Mouse (Mus musculus): Measurements from ENCODE around the gene Ankrd49. TPM values are rescaled to one million over a fixed set of nuclear protein-coding genes. Genes with fewer than 3 reads are reported as not detected.
A peak's percentile ranks its signal among the peaks of the same experiment; 100 is the strongest.

The Ankrd49 gene
- polyA plus RNA-seq, 1 experiment from 2014 or later, result 52.8 TPM

DNA sequence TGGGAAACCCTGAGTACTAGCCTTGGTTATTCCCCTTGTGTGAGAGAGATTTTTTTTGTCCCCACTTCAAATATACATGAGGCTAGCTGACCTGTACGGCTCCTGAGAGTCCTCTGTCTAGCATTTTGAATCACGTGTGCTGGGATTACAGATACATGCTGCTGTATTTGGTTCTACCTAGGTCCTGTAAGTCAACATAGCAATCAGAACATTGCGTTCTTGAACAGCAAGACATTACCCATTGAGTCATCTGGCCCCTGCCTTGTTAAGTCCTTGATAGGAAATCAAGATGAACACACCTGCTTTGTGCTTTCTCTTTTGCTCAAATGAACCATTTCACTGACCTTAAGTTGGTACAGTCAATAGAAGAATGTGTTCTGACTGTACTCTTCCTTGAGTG, 30.2 kb downstream of the Ankrd49 start:
- ATAC-seq (ENCODE audit: insufficient read depth, low FRiP score, low TSS enrichment), result no peak

DNA sequence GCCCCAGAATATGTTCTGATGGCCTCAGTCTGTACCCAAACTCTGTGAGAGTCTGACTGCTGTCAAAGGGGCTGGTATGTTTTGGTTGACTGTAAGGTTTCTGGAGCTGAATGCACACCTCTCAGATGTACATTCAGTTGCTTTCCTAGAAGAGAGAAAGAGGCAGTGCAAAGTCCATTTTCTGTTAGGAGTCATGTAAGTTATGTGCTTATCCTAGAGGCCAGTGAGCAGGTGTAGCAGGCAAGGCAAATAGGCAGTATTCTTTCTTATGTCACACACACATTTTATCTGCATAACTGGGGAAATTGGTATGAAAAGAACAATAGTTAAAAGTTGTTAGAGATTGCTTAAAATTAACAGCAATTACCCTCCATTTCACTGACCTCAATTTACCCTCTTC, 30.7 kb downstream of the Ankrd49 start:
- H3K9ac ChIP-seq (ENCODE audit: low read length), result no peak overlapping the region
- no peaks in the 10 kb centered on the region for H3K4me1 ChIP-seq (ENCODE audit: control insufficient read depth, insufficient read depth, low read length)
- no peaks in the 10 kb centered on the region for H3K9me3 ChIP-seq (ENCODE audit: control insufficient read depth, low read length)
- H3K36me3 ChIP-seq (ENCODE audit: control insufficient read depth, insufficient read depth, low read length), result no peaks in the 10 kb centered on the region
- peaks cover 9% of the 10 kb centered on the region for H3K27me3 ChIP-seq (ENCODE audit: control insufficient read depth, insufficient read depth, low read length)
- H3K4me2 ChIP-seq (ENCODE audit: low read depth), result no peak overlapping the region
- H3K27ac ChIP-seq (ENCODE audit: low read depth, low read length), result no peak overlapping the region
- no peak overlapping the region for H3K4me3 ChIP-seq (ENCODE audit: low read depth, low read length)
- DNase-seq (ENCODE audit: low spot score) (no peak), ATAC-seq (ENCODE audit: insufficient read depth, low FRiP score, low TSS enrichment) (no peak)

More for the DNA sequence above, 30.2 kb downstream of the Ankrd49 start:
- Histone ChIP-seq H3K27me3 (ENCODE audit: control insufficient read depth, insufficient read depth, low read length) (peaks cover 9% of the 10 kb centered on the region), H3K9ac (ENCODE audit: low read length) (no peak overlapping the region), H3K36me3 (ENCODE audit: control insufficient read depth, insufficient read depth, low read length) (no peaks in the 10 kb centered on the region), H3K4me2 (ENCODE audit: low read depth) (no peak overlapping the region), H3K27ac (ENCODE audit: low read depth, low read length) (no peak overlapping the region), H3K4me3 (ENCODE audit: low read depth, low read length) (no peak overlapping the region), H3K9me3 (ENCODE audit: control insufficient read depth, low read length) (no peaks in the 10 kb centered on the region), H3K4me1 (ENCODE audit: control insufficient read depth, insufficient read depth, low read length) (no peaks in the 10 kb centered on the region)
- 88% methylated on average over 3 of the region's 3 CpGs for WGBS
- no peak for DNase-seq (ENCODE audit: low spot score)

DNA sequence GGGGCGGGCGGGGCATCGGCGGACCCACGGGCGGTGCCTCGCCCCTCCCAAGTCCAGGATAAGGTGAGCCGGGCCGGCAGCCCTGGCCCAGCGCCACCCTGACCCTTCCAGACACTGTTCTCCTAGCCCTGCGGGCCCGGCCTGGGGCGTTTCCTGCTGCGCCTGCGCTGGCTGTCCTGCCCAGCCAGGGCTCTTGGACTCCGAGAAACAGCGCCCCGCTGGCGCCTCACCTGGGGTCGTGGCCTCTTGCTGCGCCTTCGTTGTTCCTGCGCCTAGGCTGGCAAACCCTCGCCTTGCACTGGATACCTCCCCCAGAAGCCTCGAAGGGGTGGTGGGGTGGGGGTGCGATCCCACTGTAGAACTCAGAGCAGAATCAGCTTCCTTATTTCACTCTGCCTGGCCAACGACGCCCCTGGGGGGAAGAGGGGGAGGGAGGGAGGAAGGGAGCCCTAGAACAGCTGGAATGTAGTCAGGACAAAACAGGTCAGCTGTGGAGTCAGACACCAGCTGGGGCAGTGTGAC, 32.6 kb downstream of the Ankrd49 start, which contains the start of gene Fut4:
Gene Fut4 (minus strand): TSS at position 393 of the 522 bp plus-strand sequence.
- ATAC-seq (ENCODE audit: insufficient read depth, low FRiP score, low TSS enrichment), result peak; percentile 64
- DNase-seq (ENCODE audit: low spot score), result no peak
- Histone ChIP-seq H3K4me2 (ENCODE audit: low read depth) (peak within 1 kb of the TSS; percentile 87), H3K27ac (ENCODE audit: low read depth, low read length) (0 out of 2 replicates have a peak within 1 kb of the TSS, but pooled peaks have one; percentile 3), H3K4me1 (ENCODE audit: control insufficient read depth, insufficient read depth, low read length) (no peaks in the 10 kb centered on the region), H3K27me3 (ENCODE audit: control insufficient read depth, insufficient read depth, low read length) (peaks cover 9% of the 10 kb centered on the region), H3K9ac (ENCODE audit: low read length) (peak within 1 kb of the TSS; percentile 53), H3K4me3 (ENCODE audit: low read depth, low read length) (peak within 1 kb of the TSS; percentile 45), H3K36me3 (ENCODE audit: control insufficient read depth, insufficient read depth, low read length) (no peaks in the 10 kb centered on the region), H3K9me3 (ENCODE audit: control insufficient read depth, low read length) (no peaks in the 10 kb centered on the region)
- WGBS, result 0% methylated on average over 28 of the region's 28 CpGs

DNA sequence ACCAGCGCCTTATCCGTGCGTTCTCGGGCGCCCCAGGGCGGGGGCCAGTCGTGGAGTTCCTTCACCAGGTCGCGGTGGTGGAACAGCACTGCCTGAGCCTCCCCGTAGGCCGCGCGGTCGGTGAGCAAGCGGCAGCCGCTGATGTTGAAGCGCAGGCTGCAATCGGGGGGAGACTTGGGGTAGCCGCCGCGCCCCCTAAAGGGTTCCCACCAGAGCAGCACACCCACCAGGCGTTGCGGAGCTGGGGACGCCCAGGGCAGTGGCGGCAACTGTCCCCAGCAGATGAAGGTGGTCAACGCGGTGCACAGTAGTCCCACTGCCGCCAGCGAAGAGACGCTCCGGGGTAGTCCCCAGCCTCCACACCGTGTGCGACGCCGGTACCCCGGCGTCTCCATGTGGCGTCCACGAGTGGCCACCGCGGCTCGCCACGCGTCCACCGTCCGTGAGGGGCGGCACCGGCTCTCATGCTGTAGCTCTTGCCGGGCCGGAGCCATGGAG, 33.1 kb downstream of the Ankrd49 start:
- peaks cover 9% of the 10 kb centered on the region for H3K27me3 ChIP-seq (ENCODE audit: control insufficient read depth, insufficient read depth, low read length)
- H3K4me3 ChIP-seq (ENCODE audit: low read depth, low read length), result peak overlapping the region; percentile 45
- no peaks in the 10 kb centered on the region for H3K4me1 ChIP-seq (ENCODE audit: control insufficient read depth, insufficient read depth, low read length)
- H3K9me3 ChIP-seq (ENCODE audit: control insufficient read depth, low read length), result no peaks in the 10 kb centered on the region
- WGBS, result under 1% methylated on average over 42 of the region's 50 CpGs
- no peaks in the 10 kb centered on the region for H3K36me3 ChIP-seq (ENCODE audit: control insufficient read depth, insufficient read depth, low read length)
- peak; percentile 62 for DNase-seq (ENCODE audit: low spot score)
- peak overlapping the region; percentile 53 for H3K9ac ChIP-seq (ENCODE audit: low read length)
- H3K27ac ChIP-seq (ENCODE audit: low read depth, low read length), result 0 out of 2 replicates have a peak overlapping the region, but pooled peaks have one; percentile 3
- ATAC-seq (ENCODE audit: insufficient read depth, low FRiP score, low TSS enrichment), result peak; percentile 82
- H3K4me2 ChIP-seq (ENCODE audit: low read depth), result peak overlapping the region; percentile 87

DNA sequence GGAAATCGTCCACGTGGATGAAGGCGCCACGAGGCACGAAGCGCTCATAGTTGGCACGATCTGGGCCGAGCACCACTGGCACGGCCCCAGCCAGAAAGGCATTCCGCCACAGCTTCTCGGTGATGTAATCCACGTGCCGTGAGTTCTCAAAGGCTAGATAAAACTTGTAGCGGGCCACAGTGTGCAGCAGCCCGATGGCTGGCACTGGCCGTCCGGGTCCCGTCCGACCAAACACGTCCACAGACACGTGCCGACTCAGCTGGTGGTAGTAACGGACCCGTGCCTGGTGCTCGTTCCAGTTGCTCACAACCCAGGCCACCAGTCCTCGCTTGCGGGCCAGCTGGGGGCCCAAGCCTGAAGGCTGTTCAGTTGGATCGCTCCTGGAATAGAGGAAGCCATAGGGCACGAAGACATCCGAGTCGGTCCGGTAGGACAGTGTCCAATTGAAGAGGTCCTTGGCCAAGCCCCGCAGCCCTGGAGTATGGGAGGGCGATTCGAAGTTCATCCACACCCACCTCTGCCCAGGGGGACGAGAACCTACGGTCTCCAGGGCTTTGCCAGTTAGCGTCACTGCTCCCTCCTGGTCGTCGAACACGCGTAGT, 33.7 kb downstream of the Ankrd49 start:
- no peaks in the 10 kb centered on the region for H3K36me3 ChIP-seq (ENCODE audit: control insufficient read depth, insufficient read depth, low read length)
- H3K4me3 ChIP-seq (ENCODE audit: low read depth, low read length), result peak overlapping the region; percentile 45
- DNase-seq (ENCODE audit: low spot score), result no peak
- H3K27me3 ChIP-seq (ENCODE audit: control insufficient read depth, insufficient read depth, low read length), result peaks cover 9% of the 10 kb centered on the region
- H3K9ac ChIP-seq (ENCODE audit: low read length), result peak overlapping the region; percentile 53
- no peaks in the 10 kb centered on the region for H3K9me3 ChIP-seq (ENCODE audit: control insufficient read depth, low read length)
- ATAC-seq (ENCODE audit: insufficient read depth, low FRiP score, low TSS enrichment), result peak; percentile 24; the same call in 1 of the 2 replicates
- 0 out of 2 replicates have a peak overlapping the region, but pooled peaks have one; percentile 3 for H3K27ac ChIP-seq (ENCODE audit: low read depth, low read length)
- peak overlapping the region; percentile 87 for H3K4me2 ChIP-seq (ENCODE audit: low read depth)
- H3K4me1 ChIP-seq (ENCODE audit: control insufficient read depth, insufficient read depth, low read length), result no peaks in the 10 kb centered on the region
- 59% methylated on average over 42 of the region's 42 CpGs for WGBS

DNA sequence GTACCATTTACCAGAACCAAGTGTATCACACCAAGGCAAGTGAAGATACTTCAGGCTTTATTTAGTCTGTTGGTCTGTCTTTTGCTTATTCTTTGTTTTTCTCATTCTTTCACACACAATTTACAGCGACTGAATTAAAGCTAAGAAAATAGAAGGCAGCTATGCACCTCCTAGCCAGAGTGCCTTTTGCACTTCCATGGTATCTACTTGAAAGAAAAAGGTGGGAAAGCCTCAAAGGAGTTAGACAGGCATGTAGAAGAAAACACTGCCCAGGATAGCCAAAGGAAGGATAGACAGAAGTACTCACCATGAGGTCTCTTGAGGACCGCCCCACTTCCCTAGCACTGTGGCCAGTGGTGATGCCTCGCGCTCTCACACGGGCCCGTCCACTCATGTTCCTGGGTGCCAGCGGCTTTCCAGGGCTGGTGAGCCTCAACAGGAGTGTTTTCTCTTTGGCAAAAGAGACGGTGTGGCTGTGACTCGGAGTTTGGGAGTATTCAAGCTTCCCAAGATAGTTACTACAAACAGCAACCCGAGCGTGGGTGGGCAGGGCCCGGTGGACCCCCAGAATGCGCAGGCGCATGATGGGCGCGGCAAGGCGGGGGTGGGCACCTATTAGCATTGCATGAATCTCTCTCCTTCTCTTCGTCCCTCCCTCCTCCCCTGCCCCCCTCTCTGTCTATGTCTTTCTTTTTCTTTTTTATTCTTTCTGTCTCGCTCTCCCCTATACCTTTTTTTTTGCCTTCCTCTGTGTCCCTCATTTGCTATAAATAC, 44.3 kb downstream of the Ankrd49 start, which contains the start of gene Piwil4:
Gene Piwil4 (minus strand): TSS at position 583 of the 774 bp plus-strand sequence.
- Histone ChIP-seq H3K9ac (ENCODE audit: low read length) (no peak within 1 kb of the TSS), H3K4me2 (ENCODE audit: low read depth) (no peak within 1 kb of the TSS), H3K27ac (ENCODE audit: low read depth, low read length) (no peak within 1 kb of the TSS), H3K9me3 (ENCODE audit: control insufficient read depth, low read length) (no peaks in the 10 kb centered on the region), H3K27me3 (ENCODE audit: control insufficient read depth, insufficient read depth, low read length) (no peaks in the 10 kb centered on the region), H3K4me3 (ENCODE audit: low read depth, low read length) (no peak within 1 kb of the TSS), H3K4me1 (ENCODE audit: control insufficient read depth, insufficient read depth, low read length) (no peaks in the 10 kb centered on the region), H3K36me3 (ENCODE audit: control insufficient read depth, insufficient read depth, low read length) (no peaks in the 10 kb centered on the region)
- DNase-seq (ENCODE audit: low spot score) (no peak), ATAC-seq (ENCODE audit: insufficient read depth, low FRiP score, low TSS enrichment) (no peak)
- WGBS, result 84% methylated on average over 19 of the region's 19 CpGs

DNA sequence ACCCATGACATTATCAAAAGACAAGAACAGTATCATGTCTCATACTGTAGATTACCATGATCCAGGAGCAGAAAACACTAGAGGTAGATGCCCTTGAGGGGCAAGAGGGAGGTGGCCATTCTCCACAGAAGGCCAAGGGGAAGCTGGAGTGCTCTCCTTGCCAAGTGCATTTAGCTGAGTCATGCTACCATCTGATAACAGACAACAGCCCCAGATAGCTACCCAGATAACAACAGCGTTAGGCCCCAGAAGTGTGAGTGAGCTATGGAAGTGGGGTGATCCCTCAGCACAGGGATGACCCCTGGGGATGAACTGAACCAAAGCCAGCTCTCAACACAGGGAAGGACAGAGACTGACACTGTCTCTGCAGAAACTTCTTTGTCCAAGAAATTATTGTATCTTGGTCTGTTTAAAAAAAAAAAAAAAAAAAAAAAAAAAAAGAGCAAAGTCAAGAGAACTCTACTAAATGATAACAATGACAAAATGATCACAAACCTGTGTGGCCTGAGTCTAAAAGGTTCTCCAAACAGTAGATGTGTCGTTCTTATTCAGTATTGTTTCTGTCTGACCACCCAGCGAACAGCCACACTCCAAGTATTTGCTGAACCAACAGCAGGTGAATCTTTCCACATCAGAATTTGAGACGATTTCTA, 45.0 kb downstream of the Ankrd49 start:
- Histone ChIP-seq H3K9ac (ENCODE audit: low read length) (no peak overlapping the region), H3K36me3 (ENCODE audit: control insufficient read depth, insufficient read depth, low read length) (no peaks in the 10 kb centered on the region), H3K27me3 (ENCODE audit: control insufficient read depth, insufficient read depth, low read length) (no peaks in the 10 kb centered on the region), H3K27ac (ENCODE audit: low read depth, low read length) (no peak overlapping the region), H3K4me3 (ENCODE audit: low read depth, low read length) (no peak overlapping the region), H3K4me1 (ENCODE audit: control insufficient read depth, insufficient read depth, low read length) (no peaks in the 10 kb centered on the region), H3K9me3 (ENCODE audit: control insufficient read depth, low read length) (no peaks in the 10 kb centered on the region), H3K4me2 (ENCODE audit: low read depth) (no peak overlapping the region)
- DNase-seq (ENCODE audit: low spot score) (no peak), ATAC-seq (ENCODE audit: insufficient read depth, low FRiP score, low TSS enrichment) (no peak)
- 86% methylated on average over 4 of the region's 4 CpGs for WGBS

DNA sequence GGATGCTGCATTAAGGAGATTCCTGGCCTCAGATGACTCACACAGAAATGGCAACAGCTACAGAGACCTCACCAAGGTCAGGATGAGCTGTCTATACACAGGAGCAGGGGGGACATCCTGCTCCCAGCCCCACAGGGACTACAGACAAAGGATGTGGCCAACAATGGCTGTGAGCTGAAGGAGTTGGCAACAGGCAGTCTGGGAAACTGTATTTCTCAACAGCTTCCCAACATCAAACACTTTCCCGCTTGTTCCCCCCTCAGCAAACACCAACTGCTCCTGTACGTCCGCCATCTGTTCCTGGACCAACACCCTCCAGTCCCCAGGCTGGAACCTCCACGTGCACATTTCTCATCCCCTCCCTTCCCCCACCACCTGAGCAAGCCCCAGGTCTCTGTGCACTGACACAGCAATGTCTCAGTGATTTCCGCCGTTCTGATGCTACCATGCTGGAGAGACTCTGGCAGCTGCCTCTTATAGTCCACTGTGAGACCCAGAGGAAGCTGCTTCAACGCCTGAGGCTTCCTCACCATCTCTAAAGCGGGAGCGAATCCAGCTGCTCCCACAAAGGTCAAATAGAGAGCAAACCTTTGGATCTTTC, 53.6 kb downstream of the Ankrd49 start:
- DNase-seq (ENCODE audit: low spot score) (peak; percentile 27), ATAC-seq (ENCODE audit: insufficient read depth, low FRiP score, low TSS enrichment) (peak; percentile 41; the same call in 1 of the 2 replicates)
- no peaks in the 10 kb centered on the region for H3K9me3 ChIP-seq (ENCODE audit: control insufficient read depth, low read length)
- H3K4me1 ChIP-seq (ENCODE audit: control insufficient read depth, insufficient read depth, low read length), result peaks cover 7% of the 10 kb centered on the region; the same call in 1 of the 2 replicates
- H3K4me2 ChIP-seq (ENCODE audit: low read depth), result no peak overlapping the region
- 18% methylated on average over 9 of the region's 9 CpGs for WGBS
- H3K4me3 ChIP-seq (ENCODE audit: low read depth, low read length), result no peak overlapping the region
- no peak overlapping the region for H3K9ac ChIP-seq (ENCODE audit: low read length)
- H3K27me3 ChIP-seq (ENCODE audit: control insufficient read depth, insufficient read depth, low read length), result no peaks in the 10 kb centered on the region
- no peaks in the 10 kb centered on the region for H3K36me3 ChIP-seq (ENCODE audit: control insufficient read depth, insufficient read depth, low read length)
- no peak overlapping the region for H3K27ac ChIP-seq (ENCODE audit: low read depth, low read length)

All from neural tube, embryonic 11.5 days (tissue).